Comparison of ENCODE assay signal across 17 mouse cellular contexts in genomic region chr17:68999913-69000312, GRCm38 (mm10).
DNase-seq lines count a peak whose midpoint lies in the region; ATAC-seq and TF ChIP-seq lines count a peak whose summit lies in the region.
"Had no signal": no experiment of that assay in that cellular context is flagged by ENCODE, and none has a peak within 500 bp of the region (broad histone marks: within the 10 kb centered on the region; RNA-seq: fewer than 3 reads in every experiment).

No protein-coding gene starts in this region.

- 0 out of 2 replicates have a peak, but pooled peaks have one; percentile 40 for ATAC-seq in hindbrain, postnatal 0 days
- ATAC-seq in hindbrain, embryonic 14.5 days (ENCODE audit: low FRiP score): no peak
- ATAC-seq: forebrain, embryonic 13.5 days; forebrain, postnatal 0 days; intestine, embryonic 16.5 days had no signal

- peak; percentile 84 to 87 for DNase-seq in cerebellum, postnatal 10 days
- no peak for DNase-seq in cerebellum, adult 8-10 months
- peak; percentile 50 to 54 for DNase-seq in heart, postnatal 10 days
- DNase-seq in heart, postnatal 25 days (ENCODE audit: low spot score): no peak
- peak; percentile 39 for DNase-seq in hindbrain, postnatal 0 days (ENCODE audit: low spot score)
- no peak for DNase-seq in hindbrain, embryonic 14.5 days (ENCODE audit: low spot score)
- DNase-seq in brain, adult 2 months (ENCODE audit: low read depth, low spot score): peak; percentile 12
- DNase-seq: adrenal gland, adult 8-10 months; cerebellum, adult 18-20 months; forebrain, postnatal 0 days; gastrocnemius, postnatal 14 days; kidney, adult 2 months had no signal

- no peak overlapping the region for H3K27ac ChIP-seq in hindbrain, postnatal 0 days
- H3K27ac ChIP-seq in hindbrain, embryonic 14.5 days: no peak overlapping the region
- H3K27ac ChIP-seq: embryonic facial prominence, embryonic 10.5 days; forebrain, embryonic 13.5 days; heart, embryonic 13.5 days; kidney, embryonic 15.5 days had no signal

- no peaks in the 10 kb centered on the region for H3K36me3 ChIP-seq in hindbrain, postnatal 0 days (ENCODE audit: insufficient read depth, low read length)
- no peaks in the 10 kb centered on the region for H3K36me3 ChIP-seq in hindbrain, embryonic 14.5 days (replicated peaks; ENCODE audit: control insufficient read depth, insufficient read depth)
- H3K36me3 ChIP-seq: embryonic facial prominence, embryonic 10.5 days; heart, embryonic 13.5 days; kidney, embryonic 15.5 days had no signal

- 61% methylated on average over 3 of the region's 3 CpGs for WGBS in hindbrain, postnatal 0 days
- WGBS in hindbrain, embryonic 14.5 days: 88% methylated on average over 3 of the region's 3 CpGs

- TF ChIP-seq CTCF in hindbrain, postnatal 0 days (IDR thresholded peaks at IDR 0.05; ENCODE audit: low read depth): no peak

- H3K9me3 ChIP-seq in hindbrain, postnatal 0 days (ENCODE audit: low read length): no peaks in the 10 kb centered on the region
- no peaks in the 10 kb centered on the region for H3K9me3 ChIP-seq in hindbrain, embryonic 14.5 days (ENCODE audit: control insufficient read depth, low read length)
- H3K9me3 ChIP-seq: embryonic facial prominence, embryonic 10.5 days; forebrain, embryonic 13.5 days; heart, embryonic 13.5 days; kidney, embryonic 15.5 days had no signal

- H3K4me3 ChIP-seq in hindbrain, postnatal 0 days (ENCODE audit: low read length): no peak overlapping the region
- no peak overlapping the region for H3K4me3 ChIP-seq in hindbrain, embryonic 14.5 days (replicated peaks; ENCODE audit: low read length)
- H3K4me3 ChIP-seq: embryonic facial prominence, embryonic 10.5 days; forebrain, embryonic 13.5 days; heart, embryonic 13.5 days; kidney, embryonic 15.5 days had no signal

- no peaks in the 10 kb centered on the region for H3K27me3 ChIP-seq in hindbrain, postnatal 0 days (ENCODE audit: insufficient read depth, low read length)
- H3K27me3 ChIP-seq in hindbrain, embryonic 14.5 days (ENCODE audit: control insufficient read depth, insufficient read depth, low read length): no peaks in the 10 kb centered on the region
- H3K27me3 ChIP-seq: forebrain, embryonic 13.5 days; heart, embryonic 13.5 days; kidney, embryonic 15.5 days had no signal

- intact Hi-C loops in heart, postnatal 10 days (cut with DNase I): no loop called here
- intact Hi-C loops in heart, postnatal 25 days (cut with DNase I): no loop called here

- no peaks in the 10 kb centered on the region for H3K4me1 ChIP-seq in hindbrain, postnatal 0 days (ENCODE audit: insufficient read depth, low read length)
- no peaks in the 10 kb centered on the region for H3K4me1 ChIP-seq in hindbrain, embryonic 14.5 days (replicated peaks; ENCODE audit: control insufficient read depth, insufficient read depth, low read length)
- H3K4me1 ChIP-seq: embryonic facial prominence, embryonic 10.5 days; heart, embryonic 13.5 days; kidney, embryonic 15.5 days had no signal

- no peak overlapping the region for H3K4me2 ChIP-seq in hindbrain, postnatal 0 days (ENCODE audit: low read depth, low read length)
- no peak overlapping the region for H3K4me2 ChIP-seq in hindbrain, embryonic 14.5 days (replicated peaks)
- H3K4me2 ChIP-seq: forebrain, embryonic 13.5 days; heart, embryonic 13.5 days; kidney, embryonic 15.5 days had no signal

- no peak overlapping the region for H3K9ac ChIP-seq in hindbrain, postnatal 0 days (replicated peaks; ENCODE audit: low read length)
- no peak overlapping the region for H3K9ac ChIP-seq in hindbrain, embryonic 14.5 days
- H3K9ac ChIP-seq: forebrain, embryonic 13.5 days; forebrain, postnatal 0 days; heart, embryonic 13.5 days; kidney, embryonic 15.5 days had no signal

Comparison
In these comparisons a context has a peak if more than half of its experiments do, and no peak if none do; other contexts are left out.
1. DNase-seq: peak in cerebellum, postnatal 10 days (2 of 2), heart, postnatal 10 days (2 of 2), hindbrain, postnatal 0 days (single experiment) and brain, adult 2 months (single experiment); none in cerebellum, adult 8-10 months (single experiment), heart, postnatal 25 days (single experiment) and hindbrain, embryonic 14.5 days (single experiment).